Mouse (Mus musculus): Measurements from ENCODE around the gene Snx1.

GRCm38 (mm10) chr9:66119498-66119897, 6.9 kb downstream of the Snx1 start:
- TF ChIP-seq POLR2A (IDR thresholded peaks at IDR 0.05; ENCODE audit: low read depth, low read length) (no peak), CTCF (IDR thresholded peaks at IDR 0.05; ENCODE audit: extremely low read depth, insufficient read depth, insufficient read length, insufficient replicate concordance) (no peak)
